Mouse (Mus musculus) ZHBTc4 (cell line): Measurements from ENCODE around the gene Olfr191.
"Not testable (repeated sequence)": the region's sequence is repeated elsewhere in the genome, so short reads cannot be mapped to it uniquely, and the experiment has no call there.

Experiments
- DNase-seq: peaks from one replicate; pipeline ENCODE4 v3.0.0-alpha.2; 2011; ENCODE audit warnings: low read depth, low spot score

Olfr191 gene

GRCm38 (mm10) chr16:59089722-59090121, at the start of gene Olfr191:
Gene Olfr191 (minus strand): TSS chr16:59089822.
- DNase-seq: peak; percentile 2

DNA sequence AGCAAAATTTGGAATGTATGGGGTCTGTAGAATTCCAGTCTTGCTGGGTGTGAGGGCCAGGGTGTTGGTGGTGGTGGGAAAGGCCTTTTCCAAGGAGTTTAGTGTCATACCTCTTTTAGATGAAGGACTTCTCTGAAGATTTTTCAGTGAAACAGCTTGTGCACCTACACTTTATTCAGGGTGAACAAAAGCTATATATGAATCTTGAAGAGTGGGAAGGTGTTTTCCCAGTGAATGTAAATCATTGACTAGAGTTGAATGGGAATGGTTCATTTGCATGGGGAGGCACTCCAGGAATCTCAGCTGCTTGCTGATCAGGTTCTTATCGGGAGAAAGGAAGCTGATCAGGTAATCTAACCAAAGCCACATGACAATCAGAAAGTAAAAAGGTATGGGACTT, 41.1 kb upstream of the Olfr191 start:
- DNase-seq: no peak

- no peak for DNase-seq
These were observed 31.3 kb upstream of the Olfr191 start, which contains the start of gene Olfr194 for GRCm38 (mm10) chr16:59120969-59121368. Gene Olfr194 (minus strand): TSS chr16:59121069.

GRCm38 (mm10) chr16:59111781-59112180, 22.2 kb upstream of the Olfr191 start, which contains the start of gene Olfr193:
Gene Olfr193 (minus strand): TSS chr16:59111881.
- DNase-seq: no peak

GRCm38 (mm10) chr16:59108522-59108921, 18.9 kb upstream of the Olfr191 start:
- not testable (repeated sequence) for DNase-seq

- DNase-seq: no peak
These were observed 15.7 kb upstream of the Olfr191 start for GRCm38 (mm10) chr16:59105312-59105711.

- DNase-seq: not testable (repeated sequence)
These were observed 8.5 kb downstream of the Olfr191 start for GRCm38 (mm10) chr16:59081113-59081512.

DNA sequence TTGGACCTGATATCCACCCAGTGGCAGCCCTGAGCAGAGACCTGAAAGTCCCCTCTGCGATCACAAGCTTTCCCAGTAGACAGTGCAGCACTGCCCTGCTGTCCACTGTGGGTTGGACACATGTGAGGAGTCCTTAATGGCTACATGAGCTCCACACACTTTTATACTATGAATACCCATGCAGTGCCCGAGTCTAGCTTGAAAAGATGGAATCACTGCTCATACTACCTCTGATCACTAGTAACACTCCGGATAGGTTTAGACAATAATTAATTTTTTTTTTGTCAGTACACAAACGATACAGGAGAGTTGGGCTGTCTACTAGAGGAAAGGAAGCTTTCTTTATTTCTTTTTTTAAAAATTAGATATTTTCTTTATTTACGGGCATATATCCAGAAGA, 11.7 kb downstream of the Olfr191 start, which contains the start of gene Olfr190:
Olfr190 (minus strand) TSS at position 101 of the 400 bp plus-strand sequence.
- DNase-seq: no peak

GRCm38 (mm10) chr16:59073520-59073919, 16.1 kb downstream of the Olfr191 start:
- DNase-seq: no peak

DNA sequence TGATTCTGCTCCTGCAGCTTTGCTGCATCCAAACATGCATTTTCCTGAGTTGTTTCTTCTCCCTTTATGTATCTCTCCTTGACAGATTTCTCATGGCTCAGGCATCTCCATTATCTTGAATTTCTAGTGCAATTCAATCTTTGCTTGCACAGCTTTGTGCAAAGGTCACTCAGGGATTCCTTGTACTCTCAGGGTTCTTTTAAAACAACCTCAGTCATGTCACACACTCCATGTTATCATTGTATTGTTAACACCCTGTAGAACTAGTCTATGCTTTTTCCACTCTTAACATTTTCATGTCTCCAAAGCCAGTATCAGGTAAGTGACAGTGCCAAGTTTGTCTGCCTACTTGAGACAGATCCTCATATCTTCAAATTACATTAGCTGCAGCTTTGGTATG, 17.9 kb downstream of the Olfr191 start:
- DNase-seq: no peak

DNA sequence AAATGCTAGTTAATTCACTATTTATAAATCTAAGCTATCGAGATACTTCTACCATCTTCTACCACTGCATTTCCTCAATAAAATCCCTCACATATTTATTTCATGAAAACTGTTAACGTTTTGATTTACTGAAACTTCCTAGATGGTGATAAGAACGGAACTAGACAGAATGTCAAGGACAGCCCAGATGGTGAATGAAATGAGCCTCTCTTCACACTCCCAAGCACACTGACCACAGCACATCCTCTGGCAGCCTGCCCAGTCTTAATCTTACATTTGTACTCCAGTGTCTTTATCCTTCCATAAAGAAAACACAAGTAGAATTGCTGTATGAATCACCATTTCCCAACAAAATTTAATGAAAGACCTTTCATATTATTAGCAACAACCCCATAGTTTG, 27.2 kb downstream of the Olfr191 start:
- DNase-seq: not testable (repeated sequence)

DNA sequence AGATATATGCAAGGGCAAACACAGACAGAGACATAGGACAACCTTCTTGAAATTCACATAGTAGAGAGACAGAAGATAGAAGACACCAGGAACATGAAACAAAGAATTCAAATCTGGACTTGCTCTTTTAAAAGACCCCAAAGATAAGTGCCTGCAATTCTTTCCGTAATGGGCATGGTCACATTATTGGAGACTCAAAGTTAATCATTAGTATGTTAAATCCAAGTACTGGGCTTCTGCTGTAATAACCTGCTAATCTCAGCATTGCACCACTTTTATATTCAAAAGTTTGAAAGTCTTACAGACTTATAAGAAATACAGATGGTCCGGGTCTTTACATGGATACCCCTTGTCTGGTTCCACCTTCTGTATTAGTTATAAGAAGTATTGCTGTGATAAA, 40.3 kb downstream of the Olfr191 start:
- not testable (repeated sequence) for DNase-seq

- no peak for DNase-seq
These were observed 40.8 kb downstream of the Olfr191 start for GRCm38 (mm10) chr16:59048860-59049259.

DNA sequence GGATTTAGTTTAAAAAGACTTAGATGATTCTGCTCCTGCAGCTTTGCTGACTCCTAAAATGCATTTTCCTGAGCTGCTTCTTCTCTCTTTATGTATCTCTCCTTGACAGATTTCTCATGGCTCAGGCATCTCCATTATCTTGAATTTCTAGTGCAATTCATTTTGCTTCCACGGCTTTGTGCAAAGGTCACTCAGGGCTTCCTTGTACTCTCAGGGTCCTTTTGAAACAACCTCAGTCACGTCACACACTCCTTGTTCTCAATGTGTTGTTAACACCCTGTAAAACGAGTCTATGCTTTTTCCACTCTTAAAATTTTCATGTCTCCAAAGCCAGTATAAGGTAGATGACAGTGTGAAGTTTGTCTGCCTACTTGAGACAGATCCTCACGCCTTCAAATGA, 42.0 kb downstream of the Olfr191 start:
- no peak for DNase-seq

GRCm38 (mm10) chr16:59045835-59046234, 43.8 kb downstream of the Olfr191 start:
- no peak for DNase-seq

DNA sequence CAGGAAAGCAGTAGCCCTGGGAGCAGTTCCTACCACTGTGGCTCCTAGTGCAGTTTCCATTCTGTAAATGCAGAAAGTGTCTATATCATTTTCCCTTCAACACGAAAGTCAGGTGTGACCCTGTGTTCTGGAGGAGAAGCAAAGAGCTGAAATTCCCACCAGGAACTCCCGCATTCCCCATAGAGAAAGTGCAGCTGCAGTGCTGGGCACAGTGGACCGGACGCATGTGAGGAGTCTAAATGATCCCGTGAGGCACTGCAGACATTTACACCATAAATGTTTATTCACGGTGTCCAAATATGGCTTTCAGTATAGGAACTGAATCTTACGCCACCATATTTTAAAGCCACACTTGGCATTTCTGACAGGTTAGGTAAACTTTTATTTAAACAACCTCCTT, 49.9 kb downstream of the Olfr191 start, which contains the start of gene Olfr187:
Olfr187 (minus strand) TSS at position 58 of the 400 bp plus-strand sequence.
- no peak for DNase-seq
